Mouse (Mus musculus) ES-Bruce4 (cell line): ENCODE data around the gene Cacna1d.

Experiments used
- CTCF ChIP-seq: IDR thresholded peaks from one replicate; pipeline ENCODE4 v1.8.1; 2011; ENCODE audit warnings: low read depth, low read length
- EP300 ChIP-seq: IDR thresholded peaks from 2 replicates; pipeline ENCODE4 v1.6.1; 2011; ENCODE audit warnings: low read depth, low read length; ENCODE audit not compliant: insufficient read depth
- POLR2A ChIP-seq: IDR thresholded peaks from one replicate; pipeline ENCODE4 v1.8.1; 2011; ENCODE audit warnings: low read length; ENCODE audit not compliant: insufficient read depth

GRCm38 (mm10) chr14:30354127-30354463, 137.2 kb downstream of the Cacna1d start:
- TF ChIP-seq EP300 (no peak), CTCF (no peak), POLR2A (no peak)
